Mouse (Mus musculus): ENCODE data around the gene Gfod1.

The Gfod1 gene

DNA sequence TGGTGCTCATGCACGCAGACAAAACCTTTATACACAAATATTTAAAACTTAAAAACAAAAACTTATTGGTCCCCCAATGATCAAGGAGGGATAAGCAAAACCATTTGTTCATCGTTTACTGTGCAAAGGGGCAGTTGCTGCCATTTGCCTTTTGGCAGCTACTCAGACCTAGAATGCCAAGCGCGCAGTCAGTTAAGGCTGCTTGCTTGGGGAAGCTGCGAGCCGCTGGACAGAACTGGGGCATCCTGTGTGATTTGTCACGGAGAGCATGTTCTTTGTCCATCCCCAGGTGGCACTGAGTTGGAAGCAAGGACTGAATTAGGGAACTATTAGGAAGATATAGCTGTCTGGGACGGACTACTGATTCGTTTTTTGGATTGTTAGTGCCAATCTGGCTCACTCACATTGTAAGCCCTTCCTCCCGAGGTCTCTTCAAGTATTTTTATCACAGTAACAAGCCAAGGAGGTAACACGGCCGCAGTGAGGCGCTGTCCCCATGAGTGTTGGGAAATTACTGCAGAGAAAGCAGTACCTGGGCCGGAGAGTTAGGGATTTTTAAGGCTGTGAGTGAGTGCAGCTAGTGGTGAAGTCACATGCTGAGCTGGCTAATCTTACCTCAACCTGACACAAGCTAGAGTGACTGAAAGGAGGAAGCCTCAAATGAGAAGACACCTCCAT is 131.8 kb downstream of the Gfod1 start:
- no peak for DNase-seq (ENCODE audit: extremely low read depth, low read depth, low spot score)

DNA sequence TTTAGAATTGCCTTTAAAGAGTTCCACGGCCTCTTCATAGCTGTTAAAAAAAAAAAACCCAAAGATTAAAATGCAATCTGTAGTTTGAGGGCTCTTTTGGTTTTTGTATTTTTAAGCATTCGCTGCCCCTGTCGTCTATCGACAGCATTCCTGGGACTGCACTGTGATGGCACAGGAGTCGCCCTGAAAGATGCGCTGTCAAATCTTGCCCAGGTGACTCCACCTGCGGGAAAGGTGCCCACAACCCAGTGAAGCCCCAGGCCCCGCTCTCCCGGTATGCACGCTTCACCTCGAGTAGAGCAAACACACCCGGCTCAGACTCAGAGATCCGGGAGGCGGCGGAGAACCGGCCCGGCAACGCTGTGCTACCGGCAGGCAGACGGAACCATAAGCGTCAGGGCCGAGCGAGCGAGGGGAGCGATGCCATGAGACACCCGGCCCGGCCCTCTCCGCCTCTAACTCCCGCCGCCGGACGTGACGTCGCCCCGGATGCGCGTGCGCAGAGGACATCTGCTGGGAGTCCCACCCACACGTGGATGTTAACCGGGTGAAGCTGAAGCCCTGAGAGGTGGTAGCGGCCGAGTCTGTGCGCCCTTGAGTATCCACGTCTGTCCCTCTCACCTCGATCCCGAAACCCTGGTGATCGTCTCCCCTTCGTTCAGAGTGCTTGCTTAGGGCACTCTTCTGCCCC is 132.8 kb downstream of the Gfod1 start, which contains the start of gene Tbc1d7:
Gene Tbc1d7, minus strand, starts transcription at position 482 of the 691 bp plus-strand sequence.
- DNase-seq (ENCODE audit: extremely low read depth, low read depth, low spot score): peak; percentile 37

DNA sequence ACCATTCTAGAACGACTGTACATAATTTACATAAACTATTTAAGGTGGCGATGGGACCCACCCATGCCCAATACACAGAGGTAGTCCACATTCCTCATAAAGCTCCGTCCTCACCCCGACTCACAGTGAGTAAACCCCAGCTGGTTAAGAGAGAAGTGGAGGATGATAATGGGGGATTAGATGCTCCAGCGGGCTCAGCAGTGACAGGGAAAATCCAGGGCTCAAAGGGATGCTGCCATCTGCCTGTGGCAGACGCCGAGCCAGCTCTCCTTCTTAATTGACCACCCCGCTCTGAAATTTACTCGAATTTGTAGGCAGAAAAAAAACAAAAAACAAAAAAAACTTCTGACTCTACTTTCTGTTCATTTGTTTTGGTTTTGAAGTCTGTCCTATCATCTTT is 136.3 kb downstream of the Gfod1 start:
- DNase-seq (ENCODE audit: extremely low read depth, low read depth, low spot score): no peak

DNA sequence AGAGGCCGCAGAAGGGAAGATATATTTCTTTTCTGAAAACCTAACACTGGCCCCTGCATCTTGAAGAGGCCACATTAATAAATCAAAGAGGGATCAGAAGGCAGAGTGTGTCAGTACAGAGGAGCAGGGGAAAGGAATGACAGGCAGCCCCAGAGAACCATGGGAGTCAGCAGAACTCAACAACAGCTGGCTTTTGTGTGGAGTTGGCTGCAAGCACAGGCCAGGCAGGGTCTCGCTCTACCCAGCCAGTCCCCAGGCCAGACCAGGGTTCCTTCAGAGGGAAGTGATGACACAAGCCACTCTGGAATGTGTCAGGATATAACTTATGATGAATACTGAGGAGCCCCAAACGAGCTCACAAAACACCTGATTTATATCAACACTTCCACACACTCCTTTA is 144.5 kb downstream of the Gfod1 start:
- DNase-seq (ENCODE audit: extremely low read depth, low read depth, low spot score): no peak

DNA sequence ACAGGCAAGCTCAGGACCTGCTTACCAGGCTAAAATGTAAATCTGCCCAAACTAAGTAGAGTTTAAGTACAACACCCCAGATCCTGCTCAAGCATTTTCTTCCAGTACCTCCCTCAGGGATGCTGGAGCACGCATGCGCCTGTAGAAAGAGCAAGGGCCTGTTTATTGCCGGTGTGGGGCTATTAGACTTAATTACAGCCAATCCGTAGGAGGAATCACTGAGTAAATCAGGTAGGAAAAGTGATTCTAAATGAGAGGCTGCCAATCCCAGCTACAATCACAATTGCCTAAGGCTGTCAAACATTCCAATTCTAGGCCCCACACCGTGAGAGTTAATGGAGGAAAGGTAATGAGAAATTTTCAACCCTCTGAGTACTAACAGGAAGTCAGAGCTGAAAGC is 145.7 kb downstream of the Gfod1 start:
- no peak for DNase-seq (ENCODE audit: extremely low read depth, low read depth, low spot score)

DNA sequence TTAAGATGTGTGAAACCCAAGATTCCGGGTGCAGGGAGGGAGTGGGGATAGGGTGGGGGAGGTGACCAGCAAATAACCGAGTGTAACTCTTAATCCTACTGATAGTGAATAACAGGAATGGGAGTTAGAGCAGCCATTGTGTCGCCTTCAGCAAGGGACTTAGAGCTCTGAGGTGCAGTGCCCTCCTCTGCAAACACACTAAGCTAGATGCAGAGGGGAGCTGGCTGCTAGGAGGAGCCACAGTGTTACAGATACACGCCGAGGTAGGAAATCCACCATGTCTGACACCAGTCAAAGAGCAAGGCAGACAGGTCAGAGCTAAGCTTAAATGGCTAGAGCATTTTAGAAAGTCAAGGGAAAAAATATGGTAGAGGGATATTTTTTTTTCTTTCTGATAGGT is 146.6 kb downstream of the Gfod1 start:
- DNase-seq (ENCODE audit: extremely low read depth, low read depth, low spot score): no peak

DNA sequence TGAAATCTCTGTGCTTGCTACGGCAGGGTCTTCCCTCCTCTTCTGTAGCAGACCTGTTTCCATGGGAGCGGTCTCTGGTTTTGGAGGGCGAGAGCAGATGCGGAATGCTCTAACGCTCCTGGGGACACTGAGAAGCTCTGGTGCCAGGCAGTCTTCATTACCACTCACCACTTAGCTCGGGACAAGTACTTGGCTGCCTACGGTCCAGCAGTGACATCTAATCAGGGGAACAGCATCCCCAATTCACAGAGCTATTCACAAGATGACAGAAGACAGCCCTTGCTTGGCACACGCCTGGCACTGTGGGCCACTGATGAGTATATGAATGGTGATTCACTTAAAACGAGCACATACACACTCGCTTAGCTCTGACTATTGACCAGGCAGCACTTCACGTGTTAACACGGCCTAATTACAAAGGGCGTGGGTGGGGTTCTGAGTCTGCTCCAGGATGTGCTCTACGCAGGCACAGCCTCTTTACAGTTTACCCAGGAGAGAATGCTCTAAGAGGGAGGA is 151.9 kb downstream of the Gfod1 start:
- DNase-seq (ENCODE audit: extremely low read depth, low read depth, low spot score): no peak

DNA sequence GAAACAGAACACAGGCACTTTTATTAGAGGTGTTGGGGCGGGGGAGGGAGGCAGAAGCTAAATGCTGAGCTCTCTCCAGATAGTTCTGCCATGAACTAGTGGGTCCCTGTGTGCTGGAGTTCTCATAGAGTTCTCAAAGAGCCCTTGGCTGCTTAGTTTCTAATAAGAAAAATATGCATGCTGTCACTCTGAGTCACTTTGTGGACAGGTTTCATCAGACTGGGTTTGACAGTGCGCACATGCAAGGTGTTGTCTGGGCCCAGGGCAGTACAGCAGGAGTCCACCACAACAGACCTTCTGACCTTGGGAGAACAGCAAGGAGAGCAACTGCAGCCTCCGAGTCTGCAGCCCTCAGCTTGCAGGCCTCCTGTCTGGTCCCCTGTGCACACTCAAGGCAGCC is 154.3 kb downstream of the Gfod1 start:
- no peak for DNase-seq (ENCODE audit: extremely low read depth, low read depth, low spot score)

DNA sequence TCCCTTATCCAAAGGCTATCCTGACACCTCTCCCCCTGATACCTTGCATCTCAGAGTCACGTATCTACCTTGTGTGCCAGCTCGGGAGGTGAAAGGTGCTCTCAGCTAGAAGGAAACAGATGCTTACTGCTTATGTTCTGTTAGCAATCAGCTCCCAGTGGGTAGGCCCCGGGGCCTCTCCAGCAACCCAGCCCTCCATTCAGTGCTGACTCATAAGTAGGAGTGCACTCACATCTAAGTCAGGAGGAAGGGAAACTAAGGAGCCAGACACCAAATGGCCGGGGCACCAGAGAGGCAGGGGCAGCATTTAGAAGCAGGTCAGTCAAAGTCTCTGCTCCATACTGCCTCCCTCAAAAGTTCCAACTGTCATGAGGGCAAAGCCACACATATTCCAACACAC is 155.3 kb downstream of the Gfod1 start:
- no peak for DNase-seq (ENCODE audit: extremely low read depth, low read depth, low spot score)

DNA sequence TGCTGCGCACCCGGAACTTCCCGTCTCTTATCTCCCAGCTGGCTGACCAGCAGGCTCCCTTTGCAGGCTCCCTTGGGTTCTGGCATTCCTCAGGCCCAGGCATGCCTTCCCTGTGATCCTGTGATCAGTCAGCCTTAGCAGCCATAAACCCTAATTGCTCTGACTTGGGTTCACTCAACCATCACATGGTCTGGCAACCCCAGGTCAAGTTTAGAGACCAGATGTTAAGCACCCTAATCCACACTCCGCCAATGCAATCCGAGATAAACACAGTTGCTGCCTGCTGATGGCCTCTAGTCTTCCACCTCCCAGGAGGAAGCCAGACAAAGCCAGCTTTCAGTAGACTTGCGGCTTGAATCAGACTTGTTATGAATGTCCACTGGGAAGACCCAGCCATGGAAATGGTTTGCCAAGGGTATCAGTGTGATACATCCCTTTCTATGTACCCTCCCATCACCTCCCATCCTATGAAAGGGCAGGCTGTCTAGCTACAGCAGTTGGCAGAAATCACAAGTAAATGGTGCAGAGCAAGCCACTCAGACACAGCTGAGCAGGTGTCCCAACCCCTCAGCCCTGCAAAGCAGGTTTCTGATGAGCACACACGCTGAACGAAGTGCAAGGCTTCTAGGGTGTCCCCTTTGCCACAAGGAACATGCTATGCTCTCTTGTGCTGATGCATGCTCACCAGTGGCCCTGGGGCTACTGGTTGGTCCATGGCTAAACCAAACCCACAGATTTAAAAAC is 157.3 kb downstream of the Gfod1 start:
- no peak for DNase-seq (ENCODE audit: extremely low read depth, low read depth, low spot score)

Measured in fat pad, adult 2 months (tissue).